Mouse (Mus musculus) embryonic facial prominence, embryonic 11.5 days (tissue): ENCODE measurements around the gene Kdm3a. TPM values are rescaled to one million over a fixed set of nuclear protein-coding genes. Genes with fewer than 3 reads are reported as not detected.

Experiments used
- ATAC-seq: fragments of 200-750 bp; cut with Nextera tagmentation; replicated peaks from 2 replicates; pipeline ENCODE4 v1.8.0; 2017; ENCODE audit warnings: low read depth; ENCODE audit not compliant: insufficient number of reproducible peaks, low FRiP score, low TSS enrichment
- DNase-seq: peaks from one replicate; pipeline ENCODE4 v3.0.0-alpha.2; 2015; ENCODE audit warnings: low spot score
- H3K27ac ChIP-seq: fragments of 300-500 bp; sonication (generic); replicated peaks from 2 replicates; pipeline ENCODE4 v1.5.1; 2014; ENCODE audit warnings: mild to moderate bottlenecking, low read depth, low read length, control low read depth
- H3K27me3 ChIP-seq: fragments of 300-500 bp; sonication (generic); 2 replicates; pipeline ENCODE4 v1.6.1; 2014; ENCODE audit warnings: mild to moderate bottlenecking, low read length, moderate library complexity, mixed read lengths; ENCODE audit not compliant: control insufficient read depth, insufficient read depth
- H3K36me3 ChIP-seq: fragments of 300-500 bp; sonication (generic); replicated peaks from 2 replicates; pipeline ENCODE4 v1.6.1; 2014; ENCODE audit warnings: low read depth, mild to moderate bottlenecking, low read length, moderate library complexity, mixed read lengths; ENCODE audit not compliant: control insufficient read depth, insufficient read depth
- H3K4me1 ChIP-seq: fragments of 300-500 bp; sonication (generic); 2 replicates; pipeline ENCODE4 v1.6.1; 2014; ENCODE audit warnings: low read length, mixed read lengths; ENCODE audit not compliant: control insufficient read depth, insufficient read depth
- H3K4me2 ChIP-seq: fragments of 300-500 bp; sonication (generic); 2 replicates; pipeline ENCODE4 v1.6.1; 2014; ENCODE audit warnings: low read depth, mild to moderate bottlenecking, control low read depth, low read length, moderate library complexity
- H3K4me3 ChIP-seq: fragments of 300-500 bp; sonication (generic); 2 replicates; pipeline ENCODE4 v1.5.1; 2014; ENCODE audit warnings: low read depth, low read length, control low read depth
- H3K9ac ChIP-seq: fragments of 300-500 bp; sonication (generic); replicated peaks from 2 replicates; pipeline ENCODE4 v1.6.1; 2014; ENCODE audit warnings: mild to moderate bottlenecking, control low read depth, low read length
- H3K9me3 ChIP-seq: fragments of 300-500 bp; sonication (generic); replicated peaks from 2 replicates; pipeline ENCODE4 v1.6.1; 2016; ENCODE audit warnings: mild to moderate bottlenecking, low read length, inconsistent platforms, mixed read lengths; ENCODE audit not compliant: control insufficient read depth
- WGBS: fragments of 180-500 bp; shearing (Covaris S2); extraction: QIAGEN DNeasy Blood & Tissue Kit; methylation state at CpG from one replicate; pipeline ENCODE4 v1.1.7; 2014; 5-methylcytosine and 5-hydroxymethylcytosine counted together
- polyA plus RNA-seq: library from polyadenylated mRNA; unstranded; fragments of >200 nt; fragmentation: Nextera tagmentation; extraction: Ambion mirVana; gene quantifications from 2 replicates; pipeline ENCODE4 v1.2.1, GENCODE M21; 2014

Kdm3a gene
- polyA plus RNA-seq, 1 experiment from 2014 or later: 57.9 TPM

GRCm38 (mm10) chr6:71575359-71575758, 57.4 kb downstream of the Kdm3a start:
- Histone ChIP-seq H3K4me2 (no peak overlapping the region), H3K9ac (no peak overlapping the region), H3K27me3 (no peaks in the 10 kb centered on the region), H3K9me3 (no peaks in the 10 kb centered on the region), H3K4me3 (no peak overlapping the region), H3K27ac (no peak overlapping the region), H3K36me3 (no peaks in the 10 kb centered on the region; the same call in 1 of the 2 replicates), H3K4me1 (no peaks in the 10 kb centered on the region)
- ATAC-seq (no peak), DNase-seq (no peak)
- WGBS: 95% methylated on average over 1 of the region's 1 CpGs

GRCm38 (mm10) chr6:71569025-71569424, 63.8 kb downstream of the Kdm3a start:
- Histone ChIP-seq H3K4me2 (no peak overlapping the region), H3K27me3 (no peaks in the 10 kb centered on the region), H3K9me3 (no peaks in the 10 kb centered on the region), H3K4me3 (no peak overlapping the region), H3K36me3 (no peaks in the 10 kb centered on the region), H3K9ac (no peak overlapping the region), H3K4me1 (no peaks in the 10 kb centered on the region), H3K27ac (no peak overlapping the region)
- DNase-seq (peak; percentile 4), ATAC-seq (no peak)
- 19% methylated on average over 2 of the region's 2 CpGs for WGBS

- Histone ChIP-seq H3K4me1 (no peaks in the 10 kb centered on the region), H3K9me3 (no peaks in the 10 kb centered on the region), H3K4me3 (no peak overlapping the region), H3K36me3 (no peaks in the 10 kb centered on the region), H3K9ac (no peak overlapping the region), H3K4me2 (no peak overlapping the region), H3K27me3 (no peaks in the 10 kb centered on the region), H3K27ac (no peak overlapping the region)
- ATAC-seq (no peak), DNase-seq (no peak)
- 84% methylated on average over 3 of the region's 3 CpGs for WGBS
Observed at GRCm38 (mm10) chr6:71568616-71569015, 64.2 kb downstream of the Kdm3a start.

GRCm38 (mm10) chr6:71556826-71557225, 76.0 kb downstream of the Kdm3a start:
- 95% methylated on average over 2 of the region's 2 CpGs for WGBS
- ATAC-seq: no peak

GRCm38 (mm10) chr6:71555507-71555951, 77.3 kb downstream of the Kdm3a start:
- Histone ChIP-seq H3K27me3 (no peaks in the 10 kb centered on the region), H3K27ac (no peak overlapping the region), H3K4me1 (no peaks in the 10 kb centered on the region), H3K9me3 (no peaks in the 10 kb centered on the region), H3K36me3 (no peaks in the 10 kb centered on the region), H3K4me2 (no peak overlapping the region), H3K4me3 (no peak overlapping the region), H3K9ac (no peak overlapping the region)
- no peak for ATAC-seq
- 93% methylated on average over 2 of the region's 2 CpGs for WGBS
- DNase-seq: no peak

More at GRCm38 (mm10) chr6:71556826-71557225, 76.0 kb downstream of the Kdm3a start:
- Histone ChIP-seq H3K27ac (no peak overlapping the region), H3K9ac (no peak overlapping the region), H3K4me3 (no peak overlapping the region), H3K36me3 (no peaks in the 10 kb centered on the region), H3K4me2 (no peak overlapping the region), H3K9me3 (no peaks in the 10 kb centered on the region), H3K27me3 (no peaks in the 10 kb centered on the region), H3K4me1 (no peaks in the 10 kb centered on the region)
- no peak for DNase-seq

GRCm38 (mm10) chr6:71543686-71544499, 88.9 kb downstream of the Kdm3a start, which contains the start of gene Chmp3:
TSS of gene Chmp3 (plus strand) at chr6:71543797.
- peak; percentile 97 for ATAC-seq
- Histone ChIP-seq H3K9ac (peak within 1 kb of the TSS; percentile 90), H3K4me1 (no peaks in the 10 kb centered on the region), H3K4me3 (peak within 1 kb of the TSS; percentile 57), H3K27ac (peak within 1 kb of the TSS; percentile 95), H3K27me3 (no peaks in the 10 kb centered on the region), H3K9me3 (no peaks in the 10 kb centered on the region), H3K36me3 (no peaks in the 10 kb centered on the region), H3K4me2 (peak within 1 kb of the TSS; percentile 50)
- WGBS: under 1% methylated on average over 58 of the region's 59 CpGs
- DNase-seq: peak; percentile 92

Other genes starting within 250 kb of the Kdm3a start
- 9.8 and 11.2 TPM in 2 replicates for gene Rmnd5a, start 192.4 kb downstream of the Kdm3a start, polyA plus RNA-seq
- gene Rnf103, start 139.1 kb downstream of the Kdm3a start, polyA plus RNA-seq: 17.3 and 19.1 TPM in 2 replicates
- gene Chmp3, start 89.2 kb downstream of the Kdm3a start, polyA plus RNA-seq: 53.6 and 53.8 TPM in 2 replicates
- gene Reep1, start 74.6 kb upstream of the Kdm3a start, polyA plus RNA-seq: 25.1 and 27.8 TPM in 2 replicates
- gene Mrpl35, start 194.0 kb upstream of the Kdm3a start, polyA plus RNA-seq: 68.1 and 73.0 TPM in 2 replicates
- gene Immt, start 198.3 kb upstream of the Kdm3a start, polyA plus RNA-seq: 189 and 192 TPM in 2 replicates